In genomic region chr8:121030496-121031040, GRCm38 (mm10) we compare ENCODE assay signal across 15 mouse cellular contexts. TPM values are rescaled to one million over a fixed set of nuclear protein-coding genes. Genes with fewer than 3 reads are reported as not detected.
DNase-seq lines count a peak whose midpoint lies in the region.
"Had no signal": no experiment of that assay in that cellular context is flagged by ENCODE, and none has a peak within 500 bp of the region (broad histone marks: within the 10 kb centered on the region; RNA-seq: fewer than 3 reads in every experiment).

No protein-coding gene starts in this region.

- DNase-seq in cerebellum, postnatal 14 days: peak; percentile 80 to 84
- no peak for DNase-seq in cerebellum, adult 11 months
- DNase-seq in layer of hippocampus, adult 9-11 months: peak; percentile 40
- DNase-seq in layer of hippocampus, postnatal 25 days (ENCODE audit: extremely low spot score in 1 of 2, low spot score in 1 of 2): no peak
- DNase-seq in right cerebral cortex, adult 18-20 months: peak; percentile 9
- no peak for DNase-seq in right cerebral cortex, postnatal 4 days
- peak; percentile 56 for DNase-seq in thymus, postnatal 25 days
- no peak for DNase-seq in kidney, postnatal 36 days
- DNase-seq: adrenal gland, adult 2 months; gastrocnemius, postnatal 36 days; kidney, adult 11 months; kidney, postnatal 14 days; liver, embryonic 13.5 days had no signal

RNA-seq across cellular contexts. Expression of gene Foxf1, which starts 53.6 kb away (rescaled TPM):
- 1 to 10 TPM in 1 of 2 experiments, under 1 TPM in 1; 0.87 to 1.0 TPM for total RNA-seq in layer of hippocampus, postnatal 25 days (2021)
- total RNA-seq: gastrocnemius, postnatal 36 days; monocyte, adult 5-6 weeks; neutrophil, adult 5-6 weeks had no signal

Comparison
In these comparisons a context has a peak if more than half of its experiments do, and no peak if none do; other contexts are left out.
1. DNase-seq: peak in cerebellum, postnatal 14 days (2 of 2), layer of hippocampus, adult 9-11 months (single experiment), right cerebral cortex, adult 18-20 months (single experiment) and thymus, postnatal 25 days (single experiment); none in cerebellum, adult 11 months (single experiment), layer of hippocampus, postnatal 25 days (0 of 2), right cerebral cortex, postnatal 4 days (single experiment) and kidney, postnatal 36 days (0 of 2).